Mouse (Mus musculus): Measurements from ENCODE around the gene Otor.

The Otor gene

DNA sequence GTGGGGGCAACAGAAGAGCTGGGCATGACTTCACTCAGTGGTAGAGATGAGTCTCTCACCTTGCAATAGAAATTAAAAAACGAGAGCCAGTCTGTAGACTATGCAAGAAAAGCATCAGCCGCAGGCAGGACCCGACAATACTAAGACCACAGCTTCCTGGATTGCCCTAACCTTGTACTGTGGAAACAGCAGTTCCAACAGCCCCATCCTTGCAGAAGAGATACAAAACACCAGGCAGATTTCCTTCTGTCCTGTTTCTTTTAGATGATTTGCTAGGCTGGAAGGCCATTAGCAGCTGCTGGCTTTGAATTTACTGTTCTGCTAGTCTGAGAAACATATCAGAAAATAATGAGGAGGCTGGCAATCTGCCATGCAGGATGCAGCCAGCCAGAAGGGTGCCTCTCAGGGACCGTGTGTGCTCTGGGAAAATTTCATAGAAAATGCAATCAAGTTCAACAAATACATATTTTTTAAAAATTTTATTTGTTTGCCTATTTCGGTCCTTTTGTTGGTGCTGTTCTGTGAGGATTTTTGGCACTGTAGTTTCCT is 52.9 kb downstream of the Otor start:
- no peak for DNase-seq (ENCODE audit: low spot score in 2 of 2)
